Mouse (Mus musculus): ENCODE results near the gene Abr. TPM values are rescaled to one million over a fixed set of nuclear protein-coding genes. Genes with fewer than 3 reads are reported as not detected.
A peak's percentile ranks its signal among the peaks of the same experiment; 100 is the strongest.

The Abr gene
- polyA plus RNA-seq, 1 experiment = 266 TPM

- H3K4me1 ChIP-seq (ENCODE audit: control insufficient read depth, insufficient read depth, low read length) = peaks cover 2% of the 10 kb centered on the region; the same call in 1 of the 2 replicates
- TF ChIP-seq POLR2A (IDR thresholded peaks at IDR 0.05; ENCODE audit: extremely low read depth, insufficient read depth, low read length) (no peak), CTCF (IDR thresholded peaks at IDR 0.05; ENCODE audit: extremely low read depth, insufficient read depth, low read length) (peak; percentile 90)
- 0 out of 2 replicates have a peak overlapping the region, but pooled peaks have one; percentile 0 for H3K4me3 ChIP-seq (ENCODE audit: insufficient read depth, low read length)
- no peak overlapping the region for H3K27ac ChIP-seq (ENCODE audit: insufficient read depth, low read length)
These were observed 25.4 kb upstream of the Abr start for GRCm38 (mm10) chr11:76647500-76647899.

GRCm38 (mm10) chr11:76647062-76647461, 24.9 kb upstream of the Abr start:
- Histone ChIP-seq H3K27ac (ENCODE audit: insufficient read depth, low read length) (no peak overlapping the region), H3K4me1 (ENCODE audit: control insufficient read depth, insufficient read depth, low read length) (peaks cover 2% of the 10 kb centered on the region; the same call in 1 of the 2 replicates), H3K4me3 (ENCODE audit: insufficient read depth, low read length) (0 out of 2 replicates have a peak overlapping the region, but pooled peaks have one; percentile 0)
- TF ChIP-seq POLR2A (IDR thresholded peaks at IDR 0.05; ENCODE audit: extremely low read depth, insufficient read depth, low read length) (no peak), CTCF (IDR thresholded peaks at IDR 0.05; ENCODE audit: extremely low read depth, insufficient read depth, low read length) (no peak)

GRCm38 (mm10) chr11:76645955-76646354, 23.8 kb upstream of the Abr start:
- Histone ChIP-seq H3K4me3 (ENCODE audit: insufficient read depth, low read length) (peak overlapping the region; percentile 8), H3K27ac (ENCODE audit: insufficient read depth, low read length) (no peak overlapping the region), H3K4me1 (ENCODE audit: control insufficient read depth, insufficient read depth, low read length) (peaks cover 2% of the 10 kb centered on the region; the same call in 1 of the 2 replicates)
- TF ChIP-seq POLR2A (IDR thresholded peaks at IDR 0.05; ENCODE audit: extremely low read depth, insufficient read depth, low read length) = peak; percentile 67; the same call in 1 of the 2 replicates
- peak; percentile 87 for TF ChIP-seq CTCF (IDR thresholded peaks at IDR 0.05; ENCODE audit: extremely low read depth, insufficient read depth, low read length)

- Histone ChIP-seq H3K4me1 (ENCODE audit: control insufficient read depth, insufficient read depth, low read length) (peaks cover 2% of the 10 kb centered on the region; the same call in 1 of the 2 replicates), H3K4me3 (ENCODE audit: insufficient read depth, low read length) (no peak overlapping the region), H3K27ac (ENCODE audit: insufficient read depth, low read length) (no peak overlapping the region)
- TF ChIP-seq POLR2A (IDR thresholded peaks at IDR 0.05; ENCODE audit: extremely low read depth, insufficient read depth, low read length) = no peak
- TF ChIP-seq CTCF (IDR thresholded peaks at IDR 0.05; ENCODE audit: extremely low read depth, insufficient read depth, low read length) = no peak
These were observed 22.9 kb upstream of the Abr start for GRCm38 (mm10) chr11:76645036-76645435.

GRCm38 (mm10) chr11:76644257-76644656, 22.1 kb upstream of the Abr start:
- Histone ChIP-seq H3K4me3 (ENCODE audit: insufficient read depth, low read length) (no peak overlapping the region), H3K27ac (ENCODE audit: insufficient read depth, low read length) (no peak overlapping the region), H3K4me1 (ENCODE audit: control insufficient read depth, insufficient read depth, low read length) (peaks cover 2% of the 10 kb centered on the region; the same call in 1 of the 2 replicates)
- TF ChIP-seq POLR2A (IDR thresholded peaks at IDR 0.05; ENCODE audit: extremely low read depth, insufficient read depth, low read length) = no peak
- TF ChIP-seq CTCF (IDR thresholded peaks at IDR 0.05; ENCODE audit: extremely low read depth, insufficient read depth, low read length) = no peak

- Histone ChIP-seq H3K4me1 (ENCODE audit: control insufficient read depth, insufficient read depth, low read length) (no peaks in the 10 kb centered on the region), H3K27ac (ENCODE audit: insufficient read depth, low read length) (no peak overlapping the region), H3K4me3 (ENCODE audit: insufficient read depth, low read length) (no peak overlapping the region)
- TF ChIP-seq CTCF (IDR thresholded peaks at IDR 0.05; ENCODE audit: extremely low read depth, insufficient read depth, low read length) = no peak
These were observed 18.1 kb upstream of the Abr start for GRCm38 (mm10) chr11:76640231-76640630.

- no peak overlapping the region for H3K27ac ChIP-seq (ENCODE audit: insufficient read depth, low read length)
These were observed 17.3 kb upstream of the Abr start for GRCm38 (mm10) chr11:76639269-76639985.

GRCm38 (mm10) chr11:76630487-76630886, 8.4 kb upstream of the Abr start:
- H3K27ac ChIP-seq (ENCODE audit: insufficient read depth, low read length) = no peak overlapping the region

More at GRCm38 (mm10) chr11:76639269-76639985, 17.3 kb upstream of the Abr start:
- Histone ChIP-seq H3K4me3 (ENCODE audit: insufficient read depth, low read length) (no peak overlapping the region), H3K4me1 (ENCODE audit: control insufficient read depth, insufficient read depth, low read length) (no peaks in the 10 kb centered on the region)
- TF ChIP-seq POLR2A (IDR thresholded peaks at IDR 0.05; ENCODE audit: extremely low read depth, insufficient read depth, low read length) (no peak), CTCF (IDR thresholded peaks at IDR 0.05; ENCODE audit: extremely low read depth, insufficient read depth, low read length) (no peak)

GRCm38 (mm10) chr11:76630023-76630422, 7.9 kb upstream of the Abr start:
- Histone ChIP-seq H3K4me1 (ENCODE audit: control insufficient read depth, insufficient read depth, low read length) (no peaks in the 10 kb centered on the region), H3K4me3 (ENCODE audit: insufficient read depth, low read length) (no peak overlapping the region), H3K27ac (ENCODE audit: insufficient read depth, low read length) (no peak overlapping the region)
- TF ChIP-seq CTCF (IDR thresholded peaks at IDR 0.05; ENCODE audit: extremely low read depth, insufficient read depth, low read length) = no peak
- no peak for TF ChIP-seq POLR2A (IDR thresholded peaks at IDR 0.05; ENCODE audit: extremely low read depth, insufficient read depth, low read length)

More at GRCm38 (mm10) chr11:76630487-76630886, 8.4 kb upstream of the Abr start:
- Histone ChIP-seq H3K4me3 (ENCODE audit: insufficient read depth, low read length) (no peak overlapping the region), H3K4me1 (ENCODE audit: control insufficient read depth, insufficient read depth, low read length) (no peaks in the 10 kb centered on the region)
- TF ChIP-seq CTCF (IDR thresholded peaks at IDR 0.05; ENCODE audit: extremely low read depth, insufficient read depth, low read length) = no peak
- TF ChIP-seq POLR2A (IDR thresholded peaks at IDR 0.05; ENCODE audit: extremely low read depth, insufficient read depth, low read length) = no peak

GRCm38 (mm10) chr11:76628613-76629012, 6.5 kb upstream of the Abr start:
- no peaks in the 10 kb centered on the region for H3K4me1 ChIP-seq (ENCODE audit: control insufficient read depth, insufficient read depth, low read length)
- TF ChIP-seq CTCF (IDR thresholded peaks at IDR 0.05; ENCODE audit: extremely low read depth, insufficient read depth, low read length) (no peak), POLR2A (IDR thresholded peaks at IDR 0.05; ENCODE audit: extremely low read depth, insufficient read depth, low read length) (no peak)
- no peak overlapping the region for H3K4me3 ChIP-seq (ENCODE audit: insufficient read depth, low read length)
- no peak overlapping the region for H3K27ac ChIP-seq (ENCODE audit: insufficient read depth, low read length)

Measured in cortical plate, adult 2 months (tissue).